ENCODE assay signal across 8 mouse cellular contexts in genomic region chr14:52190740-52191359, GRCm38 (mm10). TPM values are rescaled to one million over a fixed set of nuclear protein-coding genes. Genes with fewer than 3 reads are reported as not detected.
DNase-seq lines count a peak whose midpoint lies in the region; ATAC-seq and TF ChIP-seq lines count a peak whose summit lies in the region.
"Had no signal": no experiment of that assay in that cellular context is flagged by ENCODE, and none has a peak within 500 bp of the region (broad histone marks: within the 10 kb centered on the region; RNA-seq: fewer than 3 reads in every experiment).

No protein-coding gene starts in this region.

- no peak for ATAC-seq in limb, embryonic 11.5 days (ENCODE audit: insufficient number of reproducible peaks, low FRiP score, low TSS enrichment, low read depth)
- ATAC-seq in Patski = no peak
- peak; percentile 86 for ATAC-seq in megakaryocyte, adult 5-6 weeks (ENCODE audit: poor library complexity, severe bottlenecking)

- H3K36me3 ChIP-seq in limb, embryonic 11.5 days (ENCODE audit: control insufficient read depth, insufficient read depth, low read length) = peaks cover 6% of the 10 kb centered on the region; the same call in 1 of the 2 replicates
- H3K36me3 ChIP-seq in limb, embryonic 10.5 days = peaks cover 46% of the 10 kb centered on the region
- H3K36me3 ChIP-seq: stomach, embryonic 15.5 days had no signal

- CTCF ChIA-PET in Patski (lab: Charles Lee) = interaction anchor here (0.8 to 1.4 kb wide), 3 partner anchors 13 to 67 kb away, joined by 3 to 4 read pairs (median 3); no protein-coding TSS in a partner anchor

- peaks cover 3% of the 10 kb centered on the region; the same call in 1 of the 2 replicates for H3K4me1 ChIP-seq in limb, embryonic 11.5 days (ENCODE audit: control insufficient read depth, insufficient read depth, low read length)
- peaks cover 8% of the 10 kb centered on the region; the same call in 1 of the 2 replicates for H3K4me1 ChIP-seq in limb, embryonic 10.5 days
- H3K4me1 ChIP-seq: stomach, embryonic 15.5 days had no signal

- H3K27me3 ChIP-seq in limb, embryonic 11.5 days (ENCODE audit: control insufficient read depth, insufficient read depth, low read length) = no peaks in the 10 kb centered on the region
- no peaks in the 10 kb centered on the region for H3K27me3 ChIP-seq in limb, embryonic 10.5 days (ENCODE audit: low read depth, poor library complexity, severe bottlenecking)
- H3K27me3 ChIP-seq in Patski = no peaks in the 10 kb centered on the region
- H3K27me3 ChIP-seq: stomach, embryonic 15.5 days had no signal

- H3K9me3 ChIP-seq in limb, embryonic 11.5 days (ENCODE audit: control insufficient read depth, low read length) = no peaks in the 10 kb centered on the region
- no peaks in the 10 kb centered on the region for H3K9me3 ChIP-seq in limb, embryonic 10.5 days (replicated peaks)
- H3K9me3 ChIP-seq: stomach, embryonic 15.5 days had no signal

- in situ Hi-C loops in Patski (cut with MboI; ENCODE audit: low pct_unique_long_range_greater_than_20kb) = no loop called here

- H3K9ac ChIP-seq in limb, embryonic 11.5 days (ENCODE audit: low read length) = no peak overlapping the region
- H3K9ac ChIP-seq: stomach, embryonic 15.5 days had no signal

- TF ChIP-seq CTCF in Patski (IDR thresholded peaks at IDR 0.05) = peak; percentile 52

- DNase-seq in limb, embryonic 11.5 days (ENCODE audit: low spot score) = peak; percentile 48
- no peak for DNase-seq in limb, embryonic 10.5 days (ENCODE audit: low spot score)
- no peak for DNase-seq in Patski (ENCODE audit: low read depth, low spot score)
- DNase-seq in cerebellum, adult 9-10 months = peak; percentile 33
- DNase-seq in kidney, adult 8-10 months = peak; percentile 14 to 33
- DNase-seq in thymus, postnatal 4 days = peak; percentile 74

- H3K4me2 ChIP-seq in limb, embryonic 11.5 days (ENCODE audit: low read depth, severe bottlenecking) = no peak overlapping the region
- H3K4me2 ChIP-seq: stomach, embryonic 15.5 days had no signal

- H3K27ac ChIP-seq in limb, embryonic 11.5 days (replicated peaks; ENCODE audit: low read depth, low read length) = no peak overlapping the region
- no peak overlapping the region for H3K27ac ChIP-seq in limb, embryonic 10.5 days
- H3K27ac ChIP-seq: stomach, embryonic 15.5 days had no signal

- H3K4me3 ChIP-seq in limb, embryonic 11.5 days (ENCODE audit: low read depth, low read length) = no peak overlapping the region
- no peak overlapping the region for H3K4me3 ChIP-seq in limb, embryonic 10.5 days
- H3K4me3 ChIP-seq: stomach, embryonic 15.5 days had no signal

- POLR2A ChIA-PET in Patski (lab: Charles Lee) = no interaction called here

RNA-seq across cellular contexts. Expression of gene Supt16, which starts 6.4 kb away (rescaled TPM):
- 82.9 and 90.9 TPM in 2 replicates for polyA plus RNA-seq in limb, embryonic 11.5 days (2014; fragmentation: Nextera tagmentation; extraction: Ambion mirVana)
- polyA plus RNA-seq in limb, embryonic 10.5 days (2016; fragmentation: Nextera tagmentation; extraction: Ambion mirVana) = 78.5 and 84.5 TPM in 2 replicates
- 65.7 TPM for polyA plus RNA-seq in Patski (2021)
- 53.3 and 54.3 TPM in 2 replicates for total RNA-seq in megakaryocyte, adult 5-6 weeks (2015)
- total RNA-seq in megakaryocyte, adult 5-6 weeks (2017) = 148 and 153 TPM in 2 replicates

Comparison
In these comparisons a context has a peak if more than half of its experiments do, and no peak if none do; other contexts are left out.
1. DNase-seq: peak in limb, embryonic 11.5 days (single experiment), cerebellum, adult 9-10 months (single experiment), kidney, adult 8-10 months (2 of 2) and thymus, postnatal 4 days (single experiment); none in limb, embryonic 10.5 days (single experiment) and Patski (single experiment).